Mouse (Mus musculus) kidney, postnatal 0 days (tissue): ENCODE data around the gene Ddb1. TPM values are rescaled to one million over a fixed set of nuclear protein-coding genes. Genes with fewer than 3 reads are reported as not detected.

ENCODE experiments used
- ATAC-seq: fragments of 200-750 bp; cut with Nextera tagmentation; replicated peaks from 2 replicates; pipeline ENCODE4 v1.8.0; 2017; ENCODE audit warnings: low read depth, moderate number of reproducible peaks, moderate TSS enrichment, moderate library complexity; ENCODE audit not compliant: low FRiP score
- DNase-seq: peaks from one replicate; pipeline ENCODE4 v3.0.0-alpha.2; 2016; ENCODE audit warnings: low spot score
- H3K27ac ChIP-seq: fragments of 300-500 bp; sonication (generic); 2 replicates; pipeline ENCODE4 v1.5.1; 2014; ENCODE audit warnings: mild to moderate bottlenecking
- H3K27me3 ChIP-seq: fragments of 300-500 bp; sonication (generic); 2 replicates; pipeline ENCODE4 v1.6.1; 2014; ENCODE audit warnings: low read length, mixed read lengths; ENCODE audit not compliant: insufficient read depth
- H3K36me3 ChIP-seq: fragments of 300-500 bp; sonication (generic); 2 replicates; pipeline ENCODE4 v1.6.1; 2014; ENCODE audit warnings: low read length, mixed read lengths; ENCODE audit not compliant: insufficient read depth
- H3K4me1 ChIP-seq: fragments of 300-500 bp; sonication (generic); replicated peaks from 2 replicates; pipeline ENCODE4 v1.6.1; 2014; ENCODE audit warnings: antibody characterized with exemption, low read length, mixed read lengths; ENCODE audit not compliant: insufficient read depth
- H3K4me2 ChIP-seq: fragments of 300-500 bp; sonication (generic); 2 replicates; pipeline ENCODE4 v1.6.1; 2014; ENCODE audit warnings: mild to moderate bottlenecking, low read length, moderate library complexity, mixed read lengths
- H3K4me3 ChIP-seq: fragments of 300-500 bp; sonication (generic); replicated peaks from 2 replicates; pipeline ENCODE4 v1.5.1; 2014; ENCODE audit warnings: low read depth, low read length
- H3K9ac ChIP-seq: fragments of 300-500 bp; sonication (generic); 2 replicates; pipeline ENCODE4 v1.6.1; 2014; ENCODE audit warnings: low read depth, low read length
- H3K9me3 ChIP-seq: fragments of 300-500 bp; sonication (generic); replicated peaks from 2 replicates; pipeline ENCODE4 v1.6.1; 2016; ENCODE audit warnings: low read length, inconsistent platforms, mixed read lengths
- CTCF ChIP-seq: IDR thresholded peaks from 2 replicates; pipeline ENCODE4 v1.5.1; 2016; ENCODE audit warnings: antibody characterized with exemption, low read depth, mild to moderate bottlenecking, moderate library complexity
- WGBS: fragments of 180-500 bp; shearing (Covaris S2); extraction: QIAGEN DNeasy Blood & Tissue Kit; methylation state at CpG from one replicate; pipeline ENCODE4 v1.1.7; 2014; 5-methylcytosine and 5-hydroxymethylcytosine counted together
- polyA plus RNA-seq: library from polyadenylated mRNA; unstranded; fragments of >200 nt; fragmentation: Nextera tagmentation; extraction: Ambion mirVana; gene quantifications from 2 replicates; pipeline ENCODE4 v1.2.1, GENCODE M21; 2015

Gene Ddb1
- polyA plus RNA-seq, 1 experiment from 2014 or later: 205 TPM

- TF ChIP-seq CTCF: no peak
- no peaks in the 10 kb centered on the region for H3K27me3 ChIP-seq
- no peak overlapping the region for H3K27ac ChIP-seq
- H3K9ac ChIP-seq: no peak overlapping the region
- H3K4me2 ChIP-seq: no peak overlapping the region
- no peak for ATAC-seq
- no peak for DNase-seq
- H3K9me3 ChIP-seq: no peaks in the 10 kb centered on the region
- no peaks in the 10 kb centered on the region for H3K36me3 ChIP-seq
- H3K4me1 ChIP-seq: no peaks in the 10 kb centered on the region
- 58% methylated on average over 8 of the region's 8 CpGs for WGBS
- no peak overlapping the region for H3K4me3 ChIP-seq
These were observed 43.0 kb downstream of the Ddb1 start for GRCm38 (mm10) chr19:10648156-10648555.

GRCm38 (mm10) chr19:10656058-10656457 is 50.9 kb downstream of the Ddb1 start:
- WGBS: 34% methylated on average over 3 of the region's 3 CpGs
- Histone ChIP-seq H3K4me2 (no peak overlapping the region), H3K9ac (no peak overlapping the region), H3K4me3 (no peak overlapping the region), H3K36me3 (no peaks in the 10 kb centered on the region), H3K27ac (no peak overlapping the region), H3K4me1 (no peaks in the 10 kb centered on the region), H3K9me3 (no peaks in the 10 kb centered on the region), H3K27me3 (no peaks in the 10 kb centered on the region)
- DNase-seq: peak; percentile 49
- ATAC-seq: no peak
- no peak for TF ChIP-seq CTCF

GRCm38 (mm10) chr19:10657742-10658141 is 52.6 kb downstream of the Ddb1 start:
- no peak for DNase-seq

GRCm38 (mm10) chr19:10658406-10658805 is 53.3 kb downstream of the Ddb1 start:
- DNase-seq (no peak), ATAC-seq (no peak)
- no peaks in the 10 kb centered on the region for H3K36me3 ChIP-seq
- no peak overlapping the region for H3K4me3 ChIP-seq
- H3K4me1 ChIP-seq: no peaks in the 10 kb centered on the region
- WGBS: 71% methylated on average over 2 of the region's 2 CpGs
- H3K9ac ChIP-seq: no peak overlapping the region
- H3K27me3 ChIP-seq: no peaks in the 10 kb centered on the region
- no peak for TF ChIP-seq CTCF
- no peak overlapping the region for H3K4me2 ChIP-seq
- H3K27ac ChIP-seq: no peak overlapping the region
- H3K9me3 ChIP-seq: no peaks in the 10 kb centered on the region

More at GRCm38 (mm10) chr19:10657742-10658141, 52.6 kb downstream of the Ddb1 start:
- WGBS: 86% methylated on average over 5 of the region's 5 CpGs
- Histone ChIP-seq H3K27me3 (no peaks in the 10 kb centered on the region), H3K9ac (no peak overlapping the region), H3K4me3 (no peak overlapping the region), H3K27ac (no peak overlapping the region), H3K4me1 (no peaks in the 10 kb centered on the region), H3K36me3 (no peaks in the 10 kb centered on the region), H3K9me3 (no peaks in the 10 kb centered on the region), H3K4me2 (no peak overlapping the region)
- ATAC-seq: no peak
- no peak for TF ChIP-seq CTCF

- H3K9me3 ChIP-seq: no peaks in the 10 kb centered on the region
- no peak for DNase-seq
- WGBS: 77% methylated on average over 5 of the region's 5 CpGs
- no peak overlapping the region for H3K27ac ChIP-seq
- no peak for TF ChIP-seq CTCF
- H3K9ac ChIP-seq: no peak overlapping the region
- H3K27me3 ChIP-seq: no peaks in the 10 kb centered on the region
- H3K4me3 ChIP-seq: no peak overlapping the region
- no peaks in the 10 kb centered on the region for H3K36me3 ChIP-seq
- ATAC-seq: no peak
- H3K4me1 ChIP-seq: no peaks in the 10 kb centered on the region
- H3K4me2 ChIP-seq: no peak overlapping the region
These were observed 56.2 kb downstream of the Ddb1 start for GRCm38 (mm10) chr19:10661373-10661772.

GRCm38 (mm10) chr19:10661919-10662318 is 56.8 kb downstream of the Ddb1 start:
- no peak for DNase-seq
- ATAC-seq: no peak
- H3K36me3 ChIP-seq: no peaks in the 10 kb centered on the region
- no peak overlapping the region for H3K9ac ChIP-seq
- H3K4me3 ChIP-seq: no peak overlapping the region
- WGBS: 84% methylated on average over 2 of the region's 2 CpGs
- H3K27me3 ChIP-seq: no peaks in the 10 kb centered on the region
- H3K27ac ChIP-seq: no peak overlapping the region
- TF ChIP-seq CTCF: no peak
- no peaks in the 10 kb centered on the region for H3K4me1 ChIP-seq
- no peak overlapping the region for H3K4me2 ChIP-seq
- no peaks in the 10 kb centered on the region for H3K9me3 ChIP-seq

GRCm38 (mm10) chr19:10662665-10663064 is 57.5 kb downstream of the Ddb1 start:
- DNase-seq: no peak
- WGBS: 37% methylated on average over 3 of the region's 3 CpGs
- no peak for TF ChIP-seq CTCF
- H3K9me3 ChIP-seq: no peaks in the 10 kb centered on the region
- H3K4me3 ChIP-seq: no peak overlapping the region
- H3K4me2 ChIP-seq: no peak overlapping the region
- no peaks in the 10 kb centered on the region for H3K36me3 ChIP-seq
- H3K27ac ChIP-seq: no peak overlapping the region
- no peaks in the 10 kb centered on the region for H3K27me3 ChIP-seq
- no peak for ATAC-seq
- H3K4me1 ChIP-seq: no peaks in the 10 kb centered on the region
- no peak overlapping the region for H3K9ac ChIP-seq
